Mouse (Mus musculus) cerebral cortex, adult 2 months (tissue): ENCODE results near the gene Fxr2.

Experiments used
- WGBS: fragments of 180-500 bp; shearing (Covaris S2); methylation state at CpG from one replicate; pipeline ENCODE4 v1.1.7; 2018; 5-methylcytosine and 5-hydroxymethylcytosine counted together

The Fxr2 gene

DNA sequence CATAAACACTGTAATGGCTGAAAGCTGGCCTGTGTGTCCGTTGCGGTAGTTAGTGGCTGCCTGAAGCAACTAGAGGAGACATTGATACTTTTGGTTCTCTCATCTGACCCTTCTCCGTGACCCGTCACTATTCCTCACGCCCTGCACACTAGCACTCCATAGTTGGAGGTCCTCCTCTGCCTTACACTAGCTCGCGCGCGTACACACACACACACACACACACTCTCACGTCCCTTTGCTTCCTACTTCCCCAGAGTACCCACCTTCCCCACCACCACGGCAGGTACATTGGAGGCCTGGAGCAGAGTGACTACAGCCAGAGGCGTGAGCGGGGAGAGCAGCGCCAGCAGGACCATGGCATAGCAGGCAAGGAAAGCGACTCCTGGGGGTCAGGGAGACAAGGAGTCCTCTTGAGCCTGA is 24.7 kb downstream of the Fxr2 start:
- WGBS = 81% methylated on average over 15 of the region's 15 CpGs

DNA sequence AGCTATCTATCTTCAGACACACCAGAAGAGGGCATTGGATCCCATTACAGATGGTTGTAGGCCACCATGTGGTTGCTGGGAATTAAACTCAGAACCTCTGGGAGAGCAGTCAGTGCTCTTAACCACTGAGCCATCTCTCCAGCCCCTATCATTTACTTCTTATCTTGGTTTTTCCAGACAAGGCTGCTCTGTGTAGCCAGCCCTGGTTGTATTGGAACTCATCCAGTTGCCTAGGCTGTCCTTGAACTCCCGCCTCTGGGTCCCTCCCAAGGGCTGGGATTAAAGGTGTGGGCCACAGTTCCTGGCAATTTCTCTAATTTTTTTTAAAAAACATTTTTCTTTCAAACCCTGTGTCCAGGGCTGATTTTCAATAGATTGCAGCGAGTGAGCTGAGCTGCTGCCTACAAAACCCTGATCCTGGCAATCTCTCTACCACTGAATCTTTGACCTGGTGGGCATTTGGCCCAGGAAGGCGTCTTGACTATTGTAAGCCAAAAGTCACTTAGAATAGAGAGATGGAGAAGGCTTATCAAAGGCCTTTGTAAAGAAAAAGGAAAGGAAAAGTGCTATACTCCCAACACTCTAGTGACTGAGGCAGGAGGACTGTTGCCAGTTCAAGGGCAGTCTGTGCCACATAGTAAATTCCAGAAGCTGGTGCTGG is 28.6 kb downstream of the Fxr2 start:
- WGBS = 73% methylated on average over 3 of the region's 3 CpGs

DNA sequence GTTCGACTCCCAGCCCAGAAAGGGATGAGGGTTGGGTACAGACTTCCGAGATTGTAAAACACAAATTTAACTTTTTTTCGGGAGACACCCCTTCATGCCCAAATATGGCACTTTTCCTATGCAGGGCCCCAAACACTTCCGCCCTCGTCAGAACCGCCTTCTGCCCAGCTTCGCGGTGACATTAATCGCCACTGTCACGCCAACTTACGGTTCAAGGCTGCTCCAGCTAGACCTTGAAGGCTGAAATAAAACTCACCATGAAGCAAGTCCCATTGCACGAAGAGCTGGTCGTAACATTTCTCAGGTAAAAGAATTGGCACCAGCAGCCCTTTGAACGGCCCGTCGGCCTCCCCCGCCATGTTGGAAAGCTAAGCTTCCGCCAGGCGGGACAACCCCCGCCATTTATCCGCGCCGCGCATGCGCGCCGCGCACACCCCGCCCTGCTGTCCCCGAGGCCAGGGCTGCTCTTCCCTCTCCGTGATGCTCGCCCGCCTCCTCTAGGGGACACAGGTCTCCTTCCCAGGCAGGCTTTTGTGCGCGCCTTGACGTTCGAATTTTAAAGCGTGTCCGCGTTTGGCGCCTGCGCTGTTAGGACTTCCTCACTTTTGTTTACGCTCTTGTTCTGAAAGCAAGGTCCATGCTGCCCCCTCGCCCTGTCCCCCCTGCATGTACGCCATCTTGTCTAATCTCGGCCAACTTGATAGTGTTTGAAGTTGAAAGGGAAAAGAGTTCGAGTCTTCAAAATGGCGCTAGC is 29.6 kb downstream of the Fxr2 start, which contains the start of gene Mpdu1:
TSS of gene Mpdu1 (minus strand) at position 430 of the 754 bp plus-strand sequence.
- WGBS = under 1% methylated on average over 48 of the region's 48 CpGs

DNA sequence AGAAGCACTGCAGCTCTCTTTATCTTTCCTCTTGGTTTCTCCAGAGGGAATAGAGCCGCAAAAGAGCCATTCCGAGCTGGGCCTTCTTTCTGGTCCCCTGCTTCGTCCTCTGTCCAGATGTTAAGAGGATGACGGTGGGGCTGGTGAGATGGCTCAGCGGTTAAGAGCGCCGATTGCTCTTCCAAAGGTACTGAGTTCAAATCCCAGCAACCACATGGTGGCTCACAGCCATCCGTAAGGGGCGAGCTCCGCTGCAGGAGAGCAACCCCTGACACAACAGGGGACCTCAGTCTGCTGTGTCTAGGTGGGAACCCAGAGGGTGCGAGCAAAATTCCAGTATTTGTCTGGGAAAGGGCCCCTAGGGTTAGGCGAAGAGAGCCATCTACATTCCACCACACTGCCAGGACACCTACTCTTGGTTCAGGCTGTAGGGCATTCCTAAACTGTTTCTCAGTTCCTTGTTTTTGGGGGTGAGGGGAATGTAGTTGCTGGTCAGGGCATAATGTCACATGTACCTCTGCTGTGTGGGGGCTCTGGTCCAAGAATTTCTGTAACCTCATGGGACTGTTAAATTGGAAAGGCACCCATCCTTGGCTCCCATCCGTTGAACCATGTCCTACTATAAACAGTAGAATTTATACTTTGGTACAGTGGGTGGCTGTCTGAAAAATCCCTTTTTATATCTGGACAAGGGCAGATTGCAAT is 30.3 kb downstream of the Fxr2 start:
- WGBS = 61% methylated on average over 13 of the region's 13 CpGs

DNA sequence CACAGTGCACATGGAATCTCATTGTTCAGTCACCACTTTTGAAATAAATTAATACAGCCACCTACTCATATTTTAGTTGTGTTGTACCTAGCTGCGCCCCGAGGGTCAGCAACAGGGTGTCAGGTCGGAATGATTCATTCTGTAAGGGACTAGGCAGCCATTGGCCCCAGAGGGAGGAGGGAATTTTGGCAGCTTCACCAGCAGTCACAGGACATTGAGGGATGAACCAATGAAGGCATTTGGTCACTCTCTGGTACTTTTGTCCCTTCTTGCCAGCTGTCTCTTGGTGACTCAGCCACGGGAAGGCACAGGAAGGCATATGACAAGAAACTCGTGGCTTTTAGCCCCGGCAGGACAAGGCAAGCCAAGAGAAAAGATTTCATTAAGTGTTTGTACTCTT is 31.0 kb downstream of the Fxr2 start:
- WGBS = 67% methylated on average over 6 of the region's 6 CpGs

DNA sequence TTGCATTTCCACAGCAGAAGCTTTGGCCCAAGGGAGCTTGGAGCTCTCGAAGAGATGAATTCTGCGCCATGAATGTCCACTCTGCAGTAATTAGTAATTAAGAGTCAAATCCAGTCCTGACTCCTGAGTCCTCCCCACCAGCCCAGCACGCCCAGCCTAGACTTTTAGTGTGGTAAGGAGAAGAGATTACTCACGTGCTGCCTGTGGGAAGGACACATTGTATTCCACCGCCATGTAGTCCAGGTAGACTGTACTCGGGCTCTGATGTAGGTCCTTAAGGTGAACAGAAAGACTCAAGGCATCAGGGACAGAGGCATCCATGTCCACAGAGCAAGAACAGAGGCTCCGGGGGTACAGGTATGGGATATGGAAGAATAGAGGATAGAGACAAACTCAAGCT is 32.1 kb downstream of the Fxr2 start:
- 90% methylated on average over 7 of the region's 7 CpGs for WGBS

DNA sequence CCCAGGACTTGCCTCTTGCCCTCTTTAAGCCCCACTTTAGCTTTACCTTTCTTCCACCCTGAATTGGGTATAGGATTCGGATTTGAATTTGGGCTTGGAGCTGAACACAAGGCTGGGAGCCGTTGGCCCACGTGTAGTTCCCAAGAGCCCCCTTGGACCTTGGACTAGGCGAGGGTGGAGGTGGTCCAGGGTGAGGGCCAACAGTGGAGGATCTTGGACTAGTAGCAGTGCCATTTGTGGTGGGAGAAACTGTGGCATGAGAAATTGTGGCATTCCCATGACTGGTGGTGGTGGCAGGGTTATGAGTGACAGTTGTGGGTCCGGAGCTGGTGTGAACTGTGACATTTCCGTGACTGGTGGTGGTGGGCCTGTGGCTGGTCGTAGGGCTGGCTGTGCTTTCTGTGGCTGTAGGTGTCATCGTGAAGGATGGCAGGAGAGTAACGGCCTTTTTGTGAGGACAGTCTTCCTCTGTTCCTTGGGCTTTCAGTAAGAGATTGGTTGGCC is 32.7 kb downstream of the Fxr2 start:
- 62% methylated on average over 9 of the region's 9 CpGs for WGBS

DNA sequence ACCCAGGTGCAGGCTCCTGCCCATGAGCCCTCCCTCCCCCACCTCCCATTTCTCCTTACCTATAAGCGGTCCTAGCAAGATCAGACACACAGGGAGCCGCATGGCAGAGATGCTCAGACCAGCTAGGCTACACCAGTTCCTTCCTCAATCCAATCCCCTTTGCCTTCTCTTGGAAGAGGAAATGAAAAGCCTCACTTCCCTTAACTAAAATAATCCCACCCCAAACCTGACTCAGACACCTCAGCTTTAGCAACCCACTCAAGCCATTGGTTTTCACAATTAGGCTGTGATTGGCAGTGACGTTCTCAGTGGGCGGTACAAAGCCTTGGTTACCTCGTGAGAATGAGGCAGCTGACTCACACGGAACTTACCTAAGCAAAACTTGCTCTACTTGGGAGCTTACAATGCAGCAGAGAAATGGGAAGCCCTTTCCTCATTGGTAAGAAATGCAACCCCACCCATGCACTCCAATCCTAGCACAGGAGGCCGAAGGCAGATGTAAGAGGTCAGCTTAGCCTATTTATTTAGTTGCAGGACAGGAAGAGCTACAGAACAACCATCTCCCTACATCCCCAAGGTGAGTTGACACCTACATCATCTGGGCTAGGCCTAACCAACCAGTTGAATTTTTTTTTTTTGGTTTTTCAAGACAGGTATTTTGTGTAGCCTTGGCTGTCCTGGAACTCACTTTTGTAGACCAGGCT is 33.3 kb downstream of the Fxr2 start, which contains the start of gene Cd68:
TSS of gene Cd68 (minus strand) at position 193 of the 704 bp plus-strand sequence.
- WGBS = 32% methylated on average over 7 of the region's 7 CpGs

DNA sequence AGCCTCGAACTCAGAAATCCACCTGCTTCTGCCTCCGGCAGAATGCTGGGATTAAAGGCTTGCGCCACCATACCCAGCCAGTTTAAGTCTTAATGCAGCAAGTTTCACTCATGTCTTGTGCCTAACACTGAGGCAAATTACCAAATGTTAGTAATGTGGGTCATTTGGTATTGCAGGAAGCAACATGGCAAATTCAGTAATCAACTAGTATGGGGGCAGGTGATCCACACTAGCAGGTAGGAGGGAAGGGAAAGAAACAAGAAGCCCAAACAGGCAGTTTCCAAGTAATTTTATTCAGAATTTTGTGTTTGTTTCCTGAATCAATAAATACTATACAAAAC is 33.8 kb downstream of the Fxr2 start:
- WGBS = 78% methylated on average over 3 of the region's 3 CpGs

DNA sequence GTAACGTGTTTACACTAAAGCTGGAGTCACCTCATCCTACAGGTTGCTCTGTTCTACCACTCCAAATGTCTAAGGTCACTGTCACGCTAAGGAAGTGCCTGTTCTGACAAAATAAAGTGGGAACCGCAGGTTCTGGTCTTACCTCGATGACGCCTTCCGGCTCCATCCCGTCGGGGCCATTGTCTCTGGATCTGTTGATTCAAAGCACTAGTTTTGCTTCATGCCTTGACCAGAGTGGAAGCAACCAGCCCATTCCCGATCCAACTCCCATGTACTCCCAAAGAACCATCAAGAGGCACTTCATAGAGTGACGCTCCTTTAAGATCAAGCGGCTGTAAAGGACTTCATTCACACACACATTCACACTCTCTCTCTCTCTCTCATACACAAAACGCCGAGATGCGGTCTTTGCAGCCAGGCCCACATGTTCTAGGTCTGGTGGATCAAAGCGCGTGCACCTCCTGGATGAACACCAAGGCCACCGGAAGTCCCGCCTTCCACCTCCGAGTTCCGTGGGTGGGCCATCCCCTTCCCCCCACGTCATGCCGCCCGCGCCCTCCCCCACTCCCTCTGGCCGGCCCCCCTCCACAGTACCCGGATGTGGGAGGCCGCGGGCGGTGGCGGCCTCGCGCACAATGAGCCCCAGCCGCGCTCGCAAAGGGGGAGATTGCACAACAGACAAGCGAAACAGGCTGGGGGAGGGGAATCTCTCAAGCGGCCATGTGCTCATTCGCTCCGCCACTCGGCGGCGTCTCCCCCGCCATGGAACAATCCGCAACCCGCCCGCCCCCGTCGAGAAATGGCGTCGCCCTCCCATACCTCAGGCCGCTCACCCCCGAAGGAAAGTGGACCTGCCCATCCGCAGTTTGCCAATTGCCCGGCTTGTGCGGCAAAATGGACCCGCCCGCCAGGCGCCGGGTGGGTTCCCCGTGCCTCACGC is 38.3 kb downstream of the Fxr2 start:
- under 1% methylated on average over 60 of the region's 61 CpGs for WGBS

DNA sequence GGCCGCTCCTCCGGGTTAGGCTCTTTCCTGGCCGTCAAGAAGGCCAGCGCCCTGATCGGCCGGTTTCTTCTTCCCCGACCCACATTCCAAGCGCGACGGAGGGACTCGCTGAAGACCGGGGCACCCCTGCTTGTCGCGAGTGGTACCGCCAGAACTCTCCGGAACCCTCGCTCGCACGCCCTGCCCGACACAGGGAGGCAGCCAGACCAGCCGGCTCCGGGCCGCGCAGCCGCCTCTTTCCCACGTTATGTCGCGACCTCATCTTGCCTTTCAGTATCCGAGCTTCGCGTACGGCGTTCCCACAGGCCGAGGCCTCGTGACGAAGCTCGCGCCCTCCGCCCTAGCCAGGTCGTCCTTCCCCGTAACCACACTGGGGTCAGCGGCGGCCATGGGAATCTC is 38.9 kb downstream of the Fxr2 start:
- WGBS = under 1% methylated on average over 43 of the region's 43 CpGs

DNA sequence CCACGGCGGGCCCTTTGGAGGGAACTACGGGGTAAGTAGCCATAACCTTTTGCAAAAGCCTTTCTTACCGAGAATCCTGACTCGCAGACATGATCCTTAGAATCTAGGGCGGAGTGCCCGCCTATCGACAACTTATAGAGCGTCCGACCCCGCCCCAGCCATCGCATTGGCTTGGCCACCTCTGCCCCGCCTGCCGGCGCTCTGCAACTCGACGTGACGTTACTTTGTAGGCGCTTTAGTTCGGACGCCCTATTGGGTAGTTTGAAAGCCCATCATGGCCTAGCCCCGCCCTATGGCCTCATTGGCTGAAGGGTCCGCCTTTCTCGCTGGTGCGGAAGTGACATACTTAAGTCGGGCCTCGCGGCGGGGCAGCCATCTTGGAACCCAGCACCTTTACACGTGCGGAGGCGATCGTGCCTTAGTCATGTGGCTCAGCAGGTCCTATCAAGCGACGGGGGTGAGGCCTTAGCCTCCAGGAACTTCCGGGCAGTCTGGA is 39.5 kb downstream of the Fxr2 start, which contains the start of gene Eif4a1:
TSS of gene Eif4a1 (minus strand) at position 213 of the 496 bp plus-strand sequence.
- under 1% methylated on average over 36 of the region's 36 CpGs for WGBS

DNA sequence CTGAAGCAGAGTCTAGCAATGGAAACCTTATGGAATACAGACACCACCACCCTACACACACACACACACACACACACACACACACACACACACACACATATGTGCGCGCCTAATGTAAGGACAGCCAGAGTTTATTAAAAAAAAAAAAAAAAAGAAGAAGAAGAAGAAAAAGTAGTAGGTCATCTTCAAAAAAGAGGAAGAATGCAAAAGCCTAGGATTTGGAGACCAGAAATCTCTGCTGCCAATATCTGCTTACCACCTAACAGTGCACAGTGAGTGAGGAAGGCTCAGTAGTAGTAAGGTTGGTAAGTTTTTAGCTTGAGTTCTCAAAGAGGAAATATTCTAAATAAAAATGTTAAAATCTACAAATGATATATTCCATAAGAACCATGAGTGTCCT is 46.4 kb downstream of the Fxr2 start:
- 92% methylated on average over 2 of the region's 2 CpGs for WGBS

DNA sequence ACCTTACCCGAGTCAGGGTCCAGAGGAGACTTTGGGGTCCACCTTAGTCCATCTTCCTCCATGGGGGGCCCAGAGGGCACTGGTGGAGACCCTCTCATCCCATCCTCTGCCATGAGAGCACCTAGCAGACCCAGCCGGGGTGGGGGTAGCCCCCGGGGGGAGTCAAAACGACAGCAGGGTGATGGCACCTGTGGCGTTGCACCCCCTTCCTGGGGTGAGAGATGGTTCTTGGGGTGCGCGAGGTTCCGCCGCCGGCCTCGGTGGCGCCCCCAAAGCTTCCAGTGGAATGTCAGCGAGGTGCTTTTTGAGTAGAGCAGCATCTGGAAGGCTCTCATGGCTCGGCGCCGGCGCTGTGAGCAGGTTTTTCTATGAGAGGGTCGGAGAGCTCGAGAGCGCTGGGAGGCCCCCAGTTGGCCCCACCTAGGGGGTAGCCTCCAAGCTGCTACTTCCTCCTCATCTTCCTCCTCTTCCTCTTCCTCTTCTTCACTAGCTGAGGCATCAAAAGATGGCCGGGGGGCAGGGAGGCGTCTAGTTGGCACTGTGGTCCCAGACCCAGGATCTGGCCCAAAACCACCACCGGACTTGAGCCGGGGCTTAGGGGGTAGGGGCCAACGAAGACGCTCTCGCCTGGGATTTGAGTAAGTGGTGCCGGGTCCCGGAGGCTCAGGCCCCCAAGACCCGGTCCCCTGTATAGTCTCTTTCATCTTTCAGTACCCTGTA is 47.5 kb downstream of the Fxr2 start:
- WGBS = 89% methylated on average over 30 of the region's 30 CpGs

DNA sequence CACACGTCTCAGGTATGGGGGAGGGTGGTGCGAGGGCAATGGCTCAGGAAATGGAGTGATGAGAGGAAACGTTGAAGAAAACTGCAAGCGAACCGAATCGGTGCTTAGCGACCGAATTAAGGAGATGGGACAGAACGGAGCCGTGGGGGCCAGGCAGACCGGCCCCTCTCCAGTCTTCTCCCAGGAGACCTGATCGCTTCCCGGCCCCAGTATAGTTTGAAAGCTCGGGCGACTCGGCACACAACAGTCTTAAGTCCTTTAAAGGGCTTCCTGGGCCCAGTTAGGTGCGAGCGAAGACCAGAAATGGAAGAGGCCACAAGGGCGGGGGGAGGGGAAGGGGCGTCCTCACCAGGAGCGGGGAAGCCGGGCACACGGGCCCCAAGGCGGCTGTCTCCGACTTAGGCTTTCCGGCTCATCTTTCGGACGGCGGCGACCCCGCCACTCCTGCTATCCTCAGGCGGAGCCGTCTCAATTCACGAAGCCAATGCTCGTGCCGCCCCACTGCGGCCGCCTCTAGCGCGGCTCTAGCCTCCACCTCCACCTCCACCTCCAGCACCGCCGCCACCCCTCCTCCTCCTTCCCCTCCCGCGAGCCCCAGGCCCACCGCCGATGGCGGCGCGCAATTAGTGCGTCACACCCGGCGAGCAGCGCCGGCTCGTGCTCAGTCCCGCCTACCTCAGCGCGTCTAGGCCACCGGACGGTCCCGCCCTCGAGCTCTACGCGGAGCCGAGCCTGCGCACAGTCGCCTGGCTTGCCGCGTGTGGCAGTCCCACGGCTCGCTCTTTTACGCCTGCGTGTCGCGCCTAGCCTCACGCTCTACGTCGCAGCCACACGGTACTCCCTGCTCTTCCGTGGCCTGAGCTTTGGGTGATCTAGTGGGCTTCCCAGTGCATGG is 48.8 kb downstream of the Fxr2 start, which contains the start of gene Senp3:
TSS of gene Senp3 (minus strand) at position 771 of the 895 bp plus-strand sequence.
- under 1% methylated on average over 80 of the region's 80 CpGs for WGBS

DNA sequence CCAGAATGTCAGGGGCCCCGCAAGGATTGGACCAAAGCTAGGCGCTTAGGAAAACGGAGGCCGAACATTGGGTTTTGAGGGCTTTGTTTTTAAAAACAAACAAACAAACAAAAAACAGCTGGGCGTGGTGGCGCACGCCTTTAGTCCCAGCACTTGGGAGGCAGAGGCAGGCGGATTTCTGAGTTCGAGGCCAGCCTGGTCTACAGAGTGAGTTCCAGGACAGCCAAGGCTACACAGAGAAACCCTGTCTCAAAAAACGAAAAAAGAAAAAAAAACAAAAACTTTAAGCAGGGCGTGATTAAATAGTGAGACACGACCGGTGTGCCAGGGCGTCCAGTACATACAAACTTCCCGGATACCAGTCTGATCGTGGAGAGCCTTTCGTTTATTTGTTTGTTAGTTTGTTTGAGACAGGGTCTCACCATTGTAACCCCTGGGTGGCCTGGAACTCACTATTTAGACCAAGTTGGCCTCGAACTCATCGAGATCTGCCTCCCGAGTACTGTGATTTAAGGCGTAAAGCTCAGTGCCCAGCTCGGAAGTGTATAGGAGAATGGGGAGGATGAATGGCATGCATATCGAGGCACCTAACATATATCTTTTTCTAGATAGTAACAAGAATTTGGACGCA is 49.5 kb downstream of the Fxr2 start:
- WGBS = 15% methylated on average over 24 of the region's 24 CpGs

DNA sequence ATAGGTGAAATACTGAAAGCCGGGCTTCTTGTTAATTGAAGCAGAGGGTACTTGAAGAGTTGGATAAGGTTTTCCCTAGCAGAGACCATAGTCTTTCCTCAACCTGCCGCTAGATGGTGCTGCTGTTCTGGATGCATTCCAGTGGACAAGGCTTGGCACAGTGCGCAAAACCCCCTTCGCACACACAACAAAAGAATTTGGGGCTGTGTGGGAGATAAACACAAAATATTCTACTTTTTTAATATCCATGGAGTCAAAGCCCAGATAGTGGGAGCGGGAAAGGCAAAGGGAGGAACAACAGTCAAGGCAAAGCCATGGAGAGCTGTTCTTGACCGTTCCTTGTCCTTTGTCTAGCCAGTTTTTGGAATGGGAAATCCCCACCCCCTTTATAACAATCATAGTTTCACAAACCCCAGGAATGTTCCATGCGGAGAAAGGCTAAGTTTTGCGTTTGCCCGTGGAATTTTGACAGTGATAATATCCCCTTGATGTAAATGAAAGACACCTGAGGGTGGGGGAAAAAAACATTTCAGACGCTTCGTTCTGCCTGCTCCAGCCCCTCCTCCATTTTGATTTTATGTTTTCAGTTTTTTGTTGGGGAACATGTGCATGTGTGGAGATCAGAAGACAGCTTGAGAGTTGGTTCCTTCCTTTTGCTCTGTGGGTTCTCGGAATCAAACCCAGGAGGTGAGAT is 50.2 kb downstream of the Fxr2 start:
- WGBS = 14% methylated on average over 12 of the region's 12 CpGs

DNA sequence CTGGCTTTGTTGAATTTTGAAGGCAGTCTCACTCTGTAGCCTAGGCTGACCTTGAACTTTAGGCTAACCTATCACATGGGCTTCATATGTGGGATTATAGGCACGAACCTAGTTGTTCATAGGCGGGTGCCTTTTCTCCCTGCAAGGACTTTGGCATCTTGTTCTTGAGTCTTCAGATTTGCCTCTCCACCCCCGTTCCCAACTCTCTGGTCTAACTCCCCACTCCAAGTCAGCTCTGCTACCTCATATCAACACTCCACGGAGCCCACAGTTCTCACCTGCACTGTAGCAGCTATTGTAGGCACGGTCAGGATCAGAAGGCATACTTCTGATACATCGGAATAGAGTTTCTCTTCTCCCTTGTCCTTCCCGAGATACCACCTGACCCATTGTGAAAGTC is 50.8 kb downstream of the Fxr2 start:
- WGBS = 84% methylated on average over 7 of the region's 7 CpGs
